Mouse (Mus musculus) limb, embryonic 14.5 days (tissue): ENCODE data around the gene Ifnar2. TPM values are rescaled to one million over a fixed set of nuclear protein-coding genes. Genes with fewer than 3 reads are reported as not detected.

ENCODE experiments used
- ATAC-seq: fragments of 200-750 bp; cut with Nextera tagmentation; 2 replicates; pipeline ENCODE4 v1.8.0; 2017; ENCODE audit warnings: low read depth, moderate number of reproducible peaks, moderate TSS enrichment; ENCODE audit not compliant: low FRiP score
- DNase-seq: peaks from one replicate; pipeline ENCODE4 v3.0.0-alpha.2; 2015; ENCODE audit warnings: low spot score
- H3K27ac ChIP-seq: fragments of 300-500 bp; sonication (generic); replicated peaks from 2 replicates; pipeline ENCODE4 v1.5.1; 2014; ENCODE audit warnings: low read depth, mild to moderate bottlenecking, low read length, moderate library complexity, mixed read lengths
- H3K27me3 ChIP-seq: fragments of 300-500 bp; sonication (generic); 2 replicates; pipeline ENCODE4 v1.6.1; 2014; ENCODE audit warnings: low read length, mixed read lengths; ENCODE audit not compliant: control insufficient read depth, insufficient read depth
- H3K36me3 ChIP-seq: fragments of 300-500 bp; sonication (generic); 2 replicates; pipeline ENCODE4 v1.6.1; 2014; ENCODE audit warnings: mild to moderate bottlenecking, low read length, moderate library complexity, mixed read lengths; ENCODE audit not compliant: control insufficient read depth, insufficient read depth
- H3K4me1 ChIP-seq: fragments of 300-500 bp; sonication (generic); 2 replicates; pipeline ENCODE4 v1.6.1; 2014; ENCODE audit warnings: antibody characterized with exemption, low read length, mixed read lengths; ENCODE audit not compliant: control insufficient read depth, insufficient read depth
- H3K4me2 ChIP-seq: fragments of 300-500 bp; sonication (generic); replicated peaks from 2 replicates; pipeline ENCODE4 v1.6.1; 2014; ENCODE audit warnings: low read depth, mild to moderate bottlenecking, low read length, moderate library complexity; ENCODE audit not compliant: severe bottlenecking
- H3K4me3 ChIP-seq: fragments of 300-500 bp; sonication (generic); replicated peaks from 2 replicates; pipeline ENCODE4 v1.5.1; 2014; ENCODE audit warnings: low read length
- H3K9ac ChIP-seq: fragments of 300-500 bp; sonication (generic); 2 replicates; pipeline ENCODE4 v1.6.1; 2014; ENCODE audit warnings: mild to moderate bottlenecking, low read depth, low read length, moderate library complexity; ENCODE audit not compliant: severe bottlenecking
- H3K9me3 ChIP-seq: fragments of 300-500 bp; sonication (generic); 2 replicates; pipeline ENCODE4 v1.6.1; 2016; ENCODE audit warnings: low read length; ENCODE audit not compliant: control insufficient read depth
- POLR2A ChIP-seq: fragments of 200-500 bp; IDR thresholded peaks from 2 replicates; pipeline ENCODE4 v1.8.0; 2012; ENCODE audit warnings: inconsistent platforms, mild to moderate bottlenecking, moderate library complexity, borderline replicate concordance; ENCODE audit not compliant: insufficient read depth, insufficient read length; ENCODE audit errors: extremely low read depth
- WGBS: fragments of 180-500 bp; shearing (Covaris S2); extraction: QIAGEN DNeasy Blood & Tissue Kit; methylation state at CpG from one replicate; pipeline ENCODE4 v1.1.7; 2014; 5-methylcytosine and 5-hydroxymethylcytosine counted together
- polyA plus RNA-seq, 2 experiments: library from polyadenylated mRNA; depleted of rRNA in 1 of 2; stranded (reverse) in 1 of 2; unstranded in 1 of 2; fragments of >200 nt; fragmentation: Nextera tagmentation in 1 of 2; extraction: Ambion mirVana in 1 of 2; gene quantifications; 2 replicates each; pipeline versions ENCODE4 v1.2.1 to v1.2.3; 2012 to 2014

The Ifnar2 gene
- polyA plus RNA-seq, 2 experiments = 38.7 to 59.7 TPM

GRCm38 (mm10) chr16:91448088-91448487 is 75.5 kb downstream of the Ifnar2 start:
- WGBS = 94% methylated on average over 5 of the region's 5 CpGs
- no peak overlapping the region for H3K27ac ChIP-seq
- no peak for DNase-seq
- H3K36me3 ChIP-seq = no peaks in the 10 kb centered on the region
- H3K9ac ChIP-seq = no peak overlapping the region
- H3K4me1 ChIP-seq = peaks cover 6% of the 10 kb centered on the region
- H3K4me2 ChIP-seq = no peak overlapping the region
- H3K27me3 ChIP-seq = no peaks in the 10 kb centered on the region
- no peak for ATAC-seq
- TF ChIP-seq POLR2A = no peak
- H3K4me3 ChIP-seq = no peak overlapping the region
- no peaks in the 10 kb centered on the region for H3K9me3 ChIP-seq

DNA sequence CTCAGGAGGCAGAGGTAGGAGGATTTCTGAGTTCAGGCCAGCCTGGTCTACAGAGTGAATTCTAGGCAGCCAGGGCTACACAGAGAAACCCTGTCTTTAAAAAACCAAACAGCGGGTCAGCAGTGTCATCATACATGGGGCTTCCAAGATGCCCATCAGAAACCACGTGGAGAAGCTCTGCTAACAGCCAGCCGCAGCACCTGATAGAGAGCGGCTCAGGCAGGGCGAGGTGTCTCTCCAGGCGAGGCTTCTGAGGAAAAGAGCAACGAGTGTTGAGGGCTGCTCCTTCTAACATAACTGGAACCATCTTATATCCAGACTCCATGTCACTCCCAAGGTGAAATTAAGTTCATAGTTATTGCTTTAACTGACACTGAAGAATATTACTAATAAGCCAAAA is 76.3 kb downstream of the Ifnar2 start:
- 79% methylated on average over 7 of the region's 7 CpGs for WGBS
- ATAC-seq (no peak), DNase-seq (no peak)
- H3K9me3 ChIP-seq = no peaks in the 10 kb centered on the region
- no peak for TF ChIP-seq POLR2A
- H3K27me3 ChIP-seq = no peaks in the 10 kb centered on the region
- H3K36me3 ChIP-seq = no peaks in the 10 kb centered on the region
- H3K4me3 ChIP-seq = no peak overlapping the region
- no peak overlapping the region for H3K9ac ChIP-seq
- no peak overlapping the region for H3K27ac ChIP-seq
- no peak overlapping the region for H3K4me2 ChIP-seq
- H3K4me1 ChIP-seq = peaks cover 6% of the 10 kb centered on the region

- TF ChIP-seq POLR2A = no peak
These were observed 77.8 kb downstream of the Ifnar2 start for GRCm38 (mm10) chr16:91450137-91451064.

GRCm38 (mm10) chr16:91451949-91452348 is 79.4 kb downstream of the Ifnar2 start:
- H3K27me3 ChIP-seq = no peaks in the 10 kb centered on the region
- DNase-seq (no peak), ATAC-seq (no peak)
- TF ChIP-seq POLR2A = no peak
- no peak overlapping the region for H3K9ac ChIP-seq
- no peak overlapping the region for H3K4me2 ChIP-seq
- WGBS = 71% methylated on average over 2 of the region's 2 CpGs
- H3K9me3 ChIP-seq = no peaks in the 10 kb centered on the region
- H3K27ac ChIP-seq = no peak overlapping the region
- H3K4me1 ChIP-seq = peaks cover 6% of the 10 kb centered on the region
- no peaks in the 10 kb centered on the region for H3K36me3 ChIP-seq
- H3K4me3 ChIP-seq = no peak overlapping the region

More at GRCm38 (mm10) chr16:91450137-91451064, 77.8 kb downstream of the Ifnar2 start:
- H3K4me2 ChIP-seq = no peak overlapping the region
- H3K4me1 ChIP-seq = peaks cover 6% of the 10 kb centered on the region
- H3K9ac ChIP-seq = no peak overlapping the region
- no peak for ATAC-seq
- H3K36me3 ChIP-seq = no peaks in the 10 kb centered on the region
- no peak for DNase-seq
- no peaks in the 10 kb centered on the region for H3K27me3 ChIP-seq
- WGBS = 83% methylated on average over 12 of the region's 12 CpGs
- H3K27ac ChIP-seq = no peak overlapping the region
- H3K4me3 ChIP-seq = no peak overlapping the region
- no peaks in the 10 kb centered on the region for H3K9me3 ChIP-seq

DNA sequence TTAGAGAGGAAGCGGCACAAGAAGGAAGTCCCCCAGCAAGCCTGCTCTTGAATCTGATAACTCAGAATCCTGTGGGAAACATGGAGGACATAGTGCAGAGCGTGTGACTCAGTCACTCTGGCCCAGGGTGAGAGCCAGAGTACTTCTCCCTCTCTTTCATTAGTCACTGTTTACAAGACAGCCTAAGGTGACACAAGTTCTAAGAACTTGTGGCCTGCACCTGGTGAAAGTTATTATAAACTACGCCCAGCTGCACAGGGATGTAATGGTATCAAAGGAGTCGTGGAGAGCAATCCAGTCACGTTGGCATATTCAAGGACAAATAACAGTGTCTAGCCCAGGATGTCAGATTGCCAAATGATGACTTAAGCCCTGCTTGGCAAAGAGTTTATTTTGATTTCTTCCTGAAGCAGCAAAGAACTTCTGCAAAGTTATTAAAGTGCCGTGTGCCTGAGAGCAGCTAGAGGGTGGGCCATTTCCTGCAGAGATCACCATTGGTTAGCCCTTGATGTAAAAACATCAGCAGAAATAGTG is 79.8 kb downstream of the Ifnar2 start:
- Histone ChIP-seq H3K4me1 (peaks cover 6% of the 10 kb centered on the region), H3K9me3 (no peaks in the 10 kb centered on the region), H3K4me3 (no peak overlapping the region), H3K9ac (no peak overlapping the region), H3K36me3 (no peaks in the 10 kb centered on the region), H3K27me3 (no peaks in the 10 kb centered on the region), H3K27ac (no peak overlapping the region), H3K4me2 (no peak overlapping the region)
- DNase-seq (no peak), ATAC-seq (no peak)
- no peak for TF ChIP-seq POLR2A
- 42% methylated on average over 6 of the region's 6 CpGs for WGBS

Other genes with a start within 250 kb of the Ifnar2 start
- 0.06 TPM in 2 replicates for gene Olig2, start 147.3 kb upstream of the Ifnar2 start, polyA plus RNA-seq (2012; rRNA removed)
- not detected in 2 replicates for gene Olig2, start 147.3 kb upstream of the Ifnar2 start, polyA plus RNA-seq (2014; fragmentation: Nextera tagmentation; extraction: Ambion mirVana)
- gene Olig1, start 103.0 kb upstream of the Ifnar2 start, polyA plus RNA-seq (2012; rRNA removed) = 0.08 and 0.09 TPM in 2 replicates
- gene Olig1, start 103.0 kb upstream of the Ifnar2 start, polyA plus RNA-seq (2014; fragmentation: Nextera tagmentation; extraction: Ambion mirVana) = 0.11 TPM in 1 of 2 replicates, not detected in the other
- gene Gm21970, start 18.9 kb downstream of the Ifnar2 start, polyA plus RNA-seq (2012; rRNA removed) = not detected in 2 replicates
- gene Gm21970, start 18.9 kb downstream of the Ifnar2 start, polyA plus RNA-seq (2014; fragmentation: Nextera tagmentation; extraction: Ambion mirVana) = not detected in 2 replicates
- 15.6 and 16.5 TPM in 2 replicates for gene Il10rb, start 33.4 kb downstream of the Ifnar2 start, polyA plus RNA-seq (2012; rRNA removed)
- gene Il10rb, start 33.4 kb downstream of the Ifnar2 start, polyA plus RNA-seq (2014; fragmentation: Nextera tagmentation; extraction: Ambion mirVana) = 23.5 and 24.3 TPM in 2 replicates
- gene Ifnar1, start 112.5 kb downstream of the Ifnar2 start, polyA plus RNA-seq (2012; rRNA removed) = 45.3 and 45.7 TPM in 2 replicates
- 53.7 and 64.0 TPM in 2 replicates for gene Ifnar1, start 112.5 kb downstream of the Ifnar2 start, polyA plus RNA-seq (2014; fragmentation: Nextera tagmentation; extraction: Ambion mirVana)
- 22.6 and 23.0 TPM in 2 replicates for gene Ifngr2, start 174.3 kb downstream of the Ifnar2 start, polyA plus RNA-seq (2012; rRNA removed)
- gene Ifngr2, start 174.3 kb downstream of the Ifnar2 start, polyA plus RNA-seq (2014; fragmentation: Nextera tagmentation; extraction: Ambion mirVana) = 45.4 and 49.1 TPM in 2 replicates
- 25.4 and 26.7 TPM in 2 replicates for gene Tmem50b, start 225.0 kb downstream of the Ifnar2 start, polyA plus RNA-seq (2012; rRNA removed)
- 40.6 and 46.7 TPM in 2 replicates for gene Tmem50b, start 225.0 kb downstream of the Ifnar2 start, polyA plus RNA-seq (2014; fragmentation: Nextera tagmentation; extraction: Ambion mirVana)
- gene Dnajc28, start 246.2 kb downstream of the Ifnar2 start, polyA plus RNA-seq (2012; rRNA removed) = 1.1 and 1.7 TPM in 2 replicates
- 2.9 and 3.2 TPM in 2 replicates for gene Dnajc28, start 246.2 kb downstream of the Ifnar2 start, polyA plus RNA-seq (2014; fragmentation: Nextera tagmentation; extraction: Ambion mirVana)